Mouse (Mus musculus) retina, embryonic 14.5 days (tissue): Measurements from ENCODE around the gene Akap5.

Experiments
- DNase-seq: peaks from one replicate; pipeline ENCODE4 v3.0.0-alpha.2; 2015; ENCODE audit warnings: low spot score

Akap5 gene

DNA sequence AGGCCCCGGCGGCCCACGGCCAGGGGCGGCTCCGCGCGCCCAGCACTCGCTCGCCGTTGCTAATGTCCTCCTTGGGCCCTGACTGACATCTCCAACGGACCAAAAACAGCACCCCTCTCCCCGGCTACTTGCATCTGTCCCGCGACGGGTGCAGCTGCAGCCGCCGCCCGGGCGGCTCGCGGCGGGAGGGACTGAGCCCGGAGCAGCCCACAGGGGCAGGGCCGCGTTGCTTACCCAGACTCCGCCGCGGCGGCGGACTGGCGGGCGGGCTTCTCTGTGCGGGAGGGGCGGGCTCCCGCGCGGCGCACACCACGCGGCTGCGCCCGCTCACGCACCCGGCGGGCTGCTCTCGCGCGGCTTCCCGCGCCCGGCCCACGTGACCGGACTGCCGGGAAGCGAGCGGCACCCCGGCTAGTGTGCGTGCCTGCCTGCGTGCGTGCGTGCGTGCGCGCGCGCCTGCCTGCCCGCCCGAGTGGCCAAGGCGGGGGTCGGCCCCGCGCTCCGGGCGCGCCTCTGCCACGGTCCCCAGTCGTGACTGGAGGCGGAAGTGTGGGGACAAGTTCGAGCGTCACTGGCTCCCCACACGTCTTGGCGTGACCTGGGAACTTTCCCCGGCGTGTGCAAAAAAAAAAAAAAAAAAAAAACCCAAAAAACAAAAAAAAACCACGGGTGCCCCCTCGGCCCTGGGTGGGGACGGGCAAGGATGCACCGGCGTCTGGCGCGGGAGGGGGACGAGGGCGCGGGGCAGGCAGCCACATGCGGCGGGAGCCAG is 44.7 kb downstream of the Akap5 start, which contains the start of gene Zbtb25:
Gene Zbtb25, minus strand, starts transcription at position 397 of the 772 bp plus-strand sequence.
- peak; percentile 89 for DNase-seq

DNA sequence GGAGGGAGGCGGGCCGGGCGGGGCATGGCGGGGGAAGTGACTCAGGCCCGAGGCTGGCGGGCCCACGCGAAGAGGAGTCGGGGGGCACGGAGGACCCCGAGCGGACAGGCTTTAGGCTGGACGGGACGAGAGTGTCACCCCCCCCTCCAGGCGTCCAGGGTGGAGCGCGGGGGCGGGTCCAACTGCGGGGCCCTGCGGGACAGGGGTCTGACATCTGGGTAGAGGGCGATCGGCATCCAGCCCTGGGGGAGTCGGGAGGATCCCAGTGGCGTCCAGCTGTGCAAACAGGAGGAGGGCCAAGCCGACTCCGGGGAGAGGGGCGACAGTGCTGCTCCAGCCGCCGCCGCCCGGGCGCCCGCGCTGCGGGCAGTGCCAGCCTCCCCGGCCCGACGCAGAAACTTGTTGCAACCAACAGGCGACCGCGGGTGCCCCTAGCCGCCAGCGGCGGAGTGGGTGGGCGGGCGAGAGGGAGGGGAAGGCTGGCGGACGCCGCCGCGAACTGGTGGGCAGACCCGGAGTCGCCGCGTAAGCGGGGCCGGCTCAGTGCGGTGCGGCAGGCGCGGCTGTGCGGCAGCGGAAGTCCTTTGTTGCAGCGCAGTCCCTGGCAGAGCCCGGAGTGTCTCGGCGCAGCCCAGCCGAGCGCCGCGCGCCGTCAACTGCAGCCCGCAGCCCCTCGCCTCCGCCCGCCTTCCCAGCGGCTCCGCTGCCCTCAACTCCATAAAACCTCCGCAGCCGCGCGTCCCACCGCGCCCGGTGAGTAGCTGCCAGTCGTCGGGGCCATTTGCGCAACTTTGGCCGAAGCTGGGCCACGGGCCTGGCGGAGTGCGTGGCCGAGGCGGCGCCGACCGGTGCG is 45.5 kb downstream of the Akap5 start, which contains the start of gene Zbtb1:
Gene Zbtb1, plus strand, starts transcription at position 289 of the 853 bp plus-strand sequence.
- peak; percentile 79 for DNase-seq

DNA sequence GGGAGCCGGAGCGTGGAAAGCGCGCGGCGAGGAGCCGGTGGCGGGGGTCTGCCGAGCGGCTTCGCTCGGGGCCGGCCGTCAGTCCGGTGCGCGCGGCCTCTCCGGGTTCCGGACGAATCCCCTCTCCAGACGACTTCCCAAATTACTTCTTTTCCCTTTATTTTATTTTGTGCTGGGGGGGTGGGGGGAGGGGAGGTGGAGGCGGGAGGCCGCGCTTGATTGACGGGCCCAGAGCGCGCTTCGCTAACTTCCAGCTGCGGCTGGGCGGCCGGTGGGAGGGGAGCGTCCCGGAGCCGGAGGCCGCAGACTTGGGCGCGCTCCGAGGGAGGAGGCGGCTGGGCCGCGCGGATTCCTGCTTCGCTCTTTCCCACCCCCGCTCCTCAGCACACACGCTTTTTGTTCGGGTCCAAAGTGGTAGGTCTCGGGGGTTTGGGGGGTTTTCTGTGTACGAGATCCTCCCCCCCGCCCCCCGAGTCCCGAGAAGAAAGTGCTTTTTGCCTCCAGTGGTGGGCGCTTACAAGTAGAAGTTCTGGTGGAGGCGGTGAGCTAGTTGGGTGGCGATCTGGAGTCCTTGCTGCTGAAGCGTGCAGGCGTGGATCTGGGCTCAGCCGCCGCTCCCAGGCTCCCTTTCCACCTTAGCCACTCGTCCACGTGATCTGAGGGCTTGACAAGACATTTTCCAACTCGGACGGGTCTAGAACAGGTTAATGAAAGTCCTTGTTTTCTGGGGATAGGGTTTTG is 46.3 kb downstream of the Akap5 start:
- DNase-seq: peak; percentile 73

DNA sequence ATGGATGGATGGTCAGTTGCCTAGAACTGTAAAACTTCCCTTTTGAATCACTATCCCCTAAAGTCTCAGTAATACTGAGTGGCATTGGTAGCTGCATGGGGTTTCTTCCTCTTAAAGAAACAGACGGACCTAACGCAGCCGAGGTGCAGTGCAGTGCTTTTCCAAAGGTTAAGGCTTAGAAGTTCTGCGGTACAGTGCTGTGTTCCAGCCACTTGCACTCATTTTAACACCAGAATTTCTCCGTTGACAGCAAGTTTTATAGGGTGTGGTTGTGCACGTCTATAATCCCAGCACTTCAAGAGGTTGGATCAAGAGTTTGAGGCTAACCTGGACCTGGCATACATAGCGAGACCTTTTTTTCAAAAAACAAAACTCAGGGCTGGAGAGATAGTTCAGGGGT is 47.4 kb downstream of the Akap5 start:
- DNase-seq: no peak

DNA sequence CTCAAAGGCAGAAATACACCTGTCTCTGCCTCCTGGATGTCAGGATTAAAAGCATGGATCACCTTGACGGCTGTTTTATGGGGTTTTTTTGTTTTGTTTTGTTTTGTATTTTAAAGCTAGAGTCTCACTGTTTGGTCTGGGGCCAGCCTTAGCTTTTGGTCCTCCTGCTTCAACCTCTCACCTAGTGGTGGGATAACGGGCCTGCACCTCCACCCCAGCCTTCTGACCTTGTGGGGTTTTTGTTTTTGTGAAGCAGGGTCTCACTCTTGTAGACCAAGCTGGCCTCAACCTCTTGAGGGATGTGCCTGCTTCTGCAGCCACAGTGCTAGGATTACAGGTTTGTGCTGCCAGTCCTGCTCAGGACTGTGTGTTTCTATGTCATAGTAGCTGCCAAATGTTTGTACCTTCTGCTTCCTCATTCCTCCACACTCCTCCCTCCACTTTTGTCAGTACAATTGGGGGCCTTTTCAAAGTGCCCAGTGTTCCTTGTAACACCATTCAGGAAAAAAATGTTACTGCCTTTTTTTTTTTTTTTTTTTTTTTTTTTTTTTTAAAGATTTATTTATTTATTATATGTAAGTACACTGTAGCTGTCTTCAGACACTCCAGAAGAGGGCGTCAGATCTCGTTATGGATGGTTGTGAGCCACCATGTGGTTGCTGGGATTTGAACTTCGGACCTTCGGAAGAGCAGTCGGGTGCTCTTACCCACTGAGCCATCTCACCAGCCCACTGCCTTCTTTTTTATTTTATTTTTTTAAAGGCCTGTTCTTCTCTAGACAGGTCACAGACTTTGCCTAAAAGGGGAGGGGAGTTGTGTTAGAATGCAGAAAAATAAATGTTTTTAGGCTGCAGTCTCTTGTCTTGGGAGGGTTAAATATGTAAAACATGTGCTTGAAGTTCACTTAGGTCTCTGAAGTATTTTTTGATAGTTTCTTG is 48.5 kb downstream of the Akap5 start:
- DNase-seq: peak; percentile 17

DNA sequence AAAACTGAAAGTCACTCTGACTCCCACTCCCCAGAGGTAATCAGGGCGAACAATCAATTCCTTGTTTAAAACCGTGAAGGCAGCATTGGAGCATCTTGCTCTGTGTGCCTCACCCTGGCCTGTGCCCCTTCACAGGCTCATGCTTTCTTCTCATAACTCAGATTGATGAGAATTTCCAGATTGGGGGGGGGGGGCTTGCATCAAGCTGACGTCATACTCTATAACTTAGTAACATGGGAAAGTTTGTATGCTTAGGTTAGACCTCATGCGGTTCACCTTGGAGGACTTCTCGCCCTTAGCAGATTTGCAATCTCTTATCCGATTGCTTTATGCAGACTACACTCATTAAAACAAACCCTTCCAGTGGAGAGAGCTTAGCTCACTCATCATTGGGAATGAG is 49.3 kb downstream of the Akap5 start:
- DNase-seq: no peak

DNA sequence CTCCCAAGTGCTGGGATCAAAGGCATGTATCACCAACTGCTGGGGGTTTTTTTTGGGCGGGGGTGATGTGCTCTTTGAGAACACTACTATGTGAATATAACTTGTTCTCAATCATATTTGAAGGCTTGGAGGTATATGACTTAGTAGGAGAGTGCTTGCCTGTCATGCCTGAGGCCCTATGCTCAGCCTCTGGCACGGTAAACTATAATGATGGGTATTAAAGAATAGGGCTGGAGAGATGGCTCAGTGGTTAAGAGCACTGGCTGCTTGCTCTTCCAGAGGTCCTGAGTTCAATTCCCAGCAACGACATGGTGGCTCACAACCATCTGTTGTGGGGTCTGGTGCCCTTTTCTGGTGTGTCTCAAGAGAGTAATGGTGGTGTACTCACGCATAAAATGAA is 50.2 kb downstream of the Akap5 start:
- no peak for DNase-seq

DNA sequence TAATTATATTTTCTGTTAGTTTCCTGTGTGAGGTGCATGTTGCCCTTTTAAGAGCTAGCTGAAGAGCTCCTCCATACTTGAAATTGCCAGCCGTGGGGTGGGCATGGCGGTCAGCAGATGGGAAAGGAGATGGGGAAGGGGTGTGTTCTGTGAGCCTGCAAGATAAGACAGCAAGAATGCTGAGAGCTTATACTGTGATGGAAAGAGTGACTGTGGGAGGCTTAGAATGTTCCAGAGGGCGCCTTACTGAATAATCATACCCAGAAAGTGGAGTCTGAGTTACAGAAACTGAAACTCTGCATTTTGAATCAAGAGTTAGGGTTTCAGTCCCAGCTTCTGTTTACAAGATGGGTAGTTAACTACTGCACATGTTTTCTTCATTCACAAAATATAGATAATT is 50.8 kb downstream of the Akap5 start:
- no peak for DNase-seq

DNA sequence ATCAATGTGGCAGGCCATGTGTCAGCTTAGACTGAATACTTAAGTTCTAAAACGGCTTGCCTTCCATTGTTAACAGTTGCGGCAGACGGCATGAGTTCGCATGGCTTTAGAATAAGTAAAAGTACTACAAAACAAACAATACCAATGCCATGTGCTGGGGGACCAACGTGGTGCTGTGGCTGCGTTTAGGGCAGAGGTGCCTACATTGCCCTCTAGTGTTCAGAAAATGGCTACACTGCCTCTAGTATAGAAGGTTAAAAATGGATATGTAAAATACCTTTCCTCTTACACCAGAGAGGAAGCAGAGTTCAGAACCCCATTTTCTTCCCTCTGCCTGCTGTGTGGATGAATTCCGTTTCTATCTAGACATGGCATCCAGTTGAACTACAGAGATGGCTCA is 52.0 kb downstream of the Akap5 start:
- DNase-seq: peak; percentile 65

DNA sequence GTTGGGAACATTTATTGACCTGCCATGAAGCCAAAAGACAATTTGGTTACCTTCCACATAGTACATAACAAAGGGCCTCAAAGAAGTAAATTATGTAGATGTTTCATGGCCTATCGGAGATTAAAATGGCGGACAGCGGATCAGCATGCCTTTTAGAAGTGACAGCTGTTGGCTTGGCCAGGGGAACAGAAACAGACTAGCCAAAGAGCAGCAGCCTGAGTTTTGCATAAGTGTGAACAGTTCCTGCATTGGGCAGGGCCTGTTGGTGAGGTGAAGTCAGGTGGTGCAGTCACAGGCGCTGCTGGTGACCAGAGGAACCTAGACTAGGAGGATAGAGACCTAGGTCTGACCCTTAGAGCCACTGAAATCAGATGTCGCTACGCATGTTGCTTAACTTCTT is 52.4 kb downstream of the Akap5 start:
- no peak for DNase-seq

DNA sequence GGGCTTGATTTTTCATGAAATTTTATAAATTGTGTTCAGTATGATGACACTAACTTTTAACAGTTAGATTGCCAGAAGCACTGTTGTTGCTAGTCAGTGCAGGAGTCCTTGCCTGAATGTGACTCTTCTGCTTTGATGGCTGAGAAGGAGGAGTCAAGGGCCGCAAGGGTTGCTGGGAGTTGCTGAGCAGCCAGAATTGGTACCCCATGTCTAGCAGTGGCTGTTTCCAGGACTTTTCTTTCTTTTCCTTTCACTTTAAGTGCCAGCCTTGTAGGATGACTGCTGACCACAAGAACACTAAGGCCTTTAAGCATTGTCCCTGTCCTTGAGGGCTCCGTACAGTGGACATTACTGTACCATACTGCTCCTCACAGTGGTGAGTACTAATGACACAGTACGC is 53.0 kb downstream of the Akap5 start:
- DNase-seq: no peak

DNA sequence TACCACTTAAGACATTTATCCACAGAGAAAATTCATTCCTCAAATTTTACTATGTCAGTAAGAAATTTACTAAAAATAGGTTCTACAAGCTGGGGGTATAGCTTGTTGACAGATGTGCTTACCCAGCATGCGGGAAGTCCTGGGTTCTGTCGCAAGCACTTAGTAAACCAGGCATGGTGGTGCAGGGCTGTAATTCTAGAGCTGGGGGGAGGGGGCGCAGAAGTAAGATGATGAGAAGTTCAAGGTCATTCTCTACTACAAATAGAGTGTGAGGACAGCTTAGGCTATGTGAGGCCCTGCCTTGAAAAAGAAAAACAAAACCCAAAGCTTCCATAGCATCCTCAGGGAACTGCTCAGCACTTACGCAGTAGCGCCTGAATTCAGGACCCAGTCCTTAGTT is 53.9 kb downstream of the Akap5 start:
- DNase-seq: no peak

DNA sequence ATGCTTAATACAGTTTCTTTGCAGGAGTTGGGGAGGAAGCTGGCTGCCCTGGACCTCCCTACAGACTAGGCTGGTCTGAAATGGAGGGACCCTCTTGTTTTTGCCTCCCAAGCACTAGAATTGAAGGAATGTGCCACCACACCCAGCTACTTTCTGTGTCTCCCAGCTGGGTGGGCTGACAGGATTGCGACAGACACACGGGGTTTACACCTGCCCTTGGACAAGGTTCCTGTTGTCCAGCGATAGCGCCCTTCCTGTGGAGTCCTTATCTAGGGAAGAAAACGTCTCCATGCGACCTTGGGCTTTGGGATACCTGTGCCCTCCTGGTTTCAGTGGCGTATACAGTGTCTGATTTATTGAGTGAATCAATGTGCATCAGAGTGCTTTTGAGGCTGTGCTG is 55.5 kb downstream of the Akap5 start:
- DNase-seq: no peak
